Mouse (Mus musculus) adrenal gland, adult 8-10 months (tissue): ENCODE measurements around the gene Wdr1. TPM values are rescaled to one million over a fixed set of nuclear protein-coding genes. Genes with fewer than 3 reads are reported as not detected.
"Not testable (repeated sequence)": the region's sequence is repeated elsewhere in the genome, so short reads cannot be mapped to it uniquely, and the experiment has no call there.

ENCODE experiments used
- DNase-seq: peaks from one replicate; pipeline ENCODE4 v3.0.0; 2022
- total RNA-seq, 4 experiments: library from RNA; stranded (reverse); gene quantifications; 2 replicates each; pipeline ENCODE4 v1.2.4; 2022

Gene Wdr1
- 100 to 1,000 TPM; 119 to 140 (median 124) TPM for total RNA-seq

DNA sequence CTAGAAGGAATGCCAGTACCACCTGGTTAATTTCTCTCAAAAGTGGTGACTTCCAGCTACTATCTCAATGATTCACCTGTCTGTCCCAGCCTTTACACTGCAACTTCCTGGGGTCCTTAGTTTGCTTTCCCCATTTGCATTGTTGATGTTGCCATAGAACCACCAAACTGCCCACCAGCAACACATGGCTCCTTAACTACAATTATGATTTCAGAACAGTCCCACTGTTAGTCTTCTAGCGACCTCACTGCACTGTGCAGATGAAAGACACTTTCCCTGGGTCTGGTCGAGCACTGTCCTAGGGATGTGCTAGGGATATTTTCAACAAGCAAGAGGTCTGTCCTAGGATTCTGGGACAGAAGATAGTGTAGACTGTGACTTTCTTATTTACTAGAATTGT is at the start of gene Wdr1:
Wdr1 (minus strand) TSS at position 101 of the 400 bp plus-strand sequence.
- no peak for DNase-seq

- DNase-seq, result peak; percentile 31
Observed at GRCm38 (mm10) chr5:38611118-38611517, 48.1 kb upstream of the Wdr1 start.

- DNase-seq, result not testable (repeated sequence)
Observed at GRCm38 (mm10) chr5:38608219-38608618, 45.2 kb upstream of the Wdr1 start.

DNA sequence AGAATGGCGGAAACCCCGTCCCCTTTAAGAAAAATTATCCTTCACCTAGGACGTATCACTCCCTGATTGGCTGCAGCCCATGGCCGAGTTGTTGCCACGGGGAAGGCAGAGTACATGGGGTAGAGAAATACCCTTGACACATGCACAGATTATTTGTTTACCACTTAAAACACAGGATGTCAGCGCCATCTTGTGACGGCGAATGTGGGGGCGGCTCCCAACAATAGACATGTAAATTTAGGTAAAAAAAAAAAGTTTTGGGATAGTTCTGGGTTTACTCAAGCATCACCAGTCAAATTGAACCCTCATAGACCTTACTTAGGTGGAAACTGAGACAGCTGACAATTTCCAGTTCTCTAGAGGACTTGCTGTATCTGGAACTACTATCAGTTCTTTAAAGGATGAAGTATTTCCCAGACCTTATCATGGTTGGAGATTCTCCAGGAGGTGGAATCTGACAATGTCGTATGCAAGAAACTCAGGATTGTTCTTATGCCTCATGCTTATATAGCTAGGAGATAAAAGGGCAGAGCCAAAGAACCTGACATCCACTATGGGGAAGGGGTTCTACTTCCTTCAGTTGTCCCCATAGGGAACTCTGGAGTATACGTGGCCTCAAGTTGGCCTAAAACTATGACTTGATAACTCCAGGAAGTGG is 35.8 kb upstream of the Wdr1 start:
- DNase-seq, result no peak

GRCm38 (mm10) chr5:38588924-38589323 is 25.9 kb upstream of the Wdr1 start:
- no peak for DNase-seq

- DNase-seq, result no peak
Observed at GRCm38 (mm10) chr5:38585450-38585849, 22.4 kb upstream of the Wdr1 start.

GRCm38 (mm10) chr5:38583026-38583425 is 20.0 kb upstream of the Wdr1 start:
- no peak for DNase-seq

- DNase-seq, result no peak
Observed at GRCm38 (mm10) chr5:38580703-38581102, 17.7 kb upstream of the Wdr1 start.

DNA sequence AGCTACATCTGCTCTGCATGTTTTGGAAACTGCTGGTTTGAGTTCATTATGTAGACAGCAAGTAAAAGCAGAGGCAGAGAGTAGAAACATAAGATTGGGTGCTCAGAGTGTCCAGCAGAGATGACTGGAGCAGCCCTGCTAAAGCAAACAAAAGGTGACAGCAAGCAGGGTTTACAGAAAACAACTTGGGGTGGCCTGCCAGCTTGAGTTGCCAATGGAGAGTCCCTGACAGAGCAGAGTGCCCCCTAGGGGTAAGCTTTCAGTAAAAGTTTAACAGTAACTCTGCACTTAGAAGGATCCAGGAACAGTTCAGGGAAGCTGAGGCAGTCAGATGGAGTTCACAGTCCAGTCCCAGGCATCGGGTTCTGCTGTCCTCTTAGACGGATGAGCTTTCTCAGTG is 7.9 kb upstream of the Wdr1 start:
- no peak for DNase-seq

DNA sequence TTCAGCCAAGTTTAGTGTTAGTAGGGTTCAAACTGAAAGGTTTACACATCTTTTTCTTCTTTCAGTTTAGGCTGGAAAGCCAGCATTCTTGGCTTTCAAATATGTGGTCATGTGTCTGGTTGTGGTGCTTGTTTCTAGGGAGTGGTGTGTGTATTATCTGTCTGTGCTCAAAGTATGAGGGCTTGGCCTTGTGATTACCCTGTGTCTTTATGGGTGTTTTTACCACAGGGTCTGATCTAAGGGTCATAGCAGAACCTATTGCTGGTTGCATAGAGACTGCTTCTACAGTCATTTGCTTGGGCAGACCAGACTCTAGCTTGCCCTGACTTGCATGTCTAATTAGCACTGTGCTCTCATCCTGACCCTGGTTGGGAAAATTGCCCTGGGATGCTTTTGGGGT is 5.6 kb upstream of the Wdr1 start:
- no peak for DNase-seq

DNA sequence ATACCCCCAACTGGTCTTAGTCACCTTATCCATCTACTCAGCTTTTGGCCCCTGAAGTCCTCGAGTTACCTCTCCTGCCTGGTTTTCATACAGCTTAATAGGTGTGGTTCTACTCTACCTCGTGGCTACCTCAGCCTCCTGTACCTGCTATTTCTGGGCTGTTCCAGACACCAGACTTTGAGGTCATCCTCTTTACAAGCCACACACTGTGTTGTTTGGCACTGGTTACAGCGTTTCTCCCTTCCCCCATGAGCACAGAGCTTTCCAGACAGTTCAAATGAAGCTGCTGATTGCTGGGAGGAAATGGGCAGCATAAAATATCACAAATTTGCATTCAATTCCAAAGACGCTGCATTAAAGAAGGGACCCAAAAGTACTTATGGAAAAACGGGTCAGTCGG is 1.8 kb upstream of the Wdr1 start:
- DNase-seq, result no peak

DNA sequence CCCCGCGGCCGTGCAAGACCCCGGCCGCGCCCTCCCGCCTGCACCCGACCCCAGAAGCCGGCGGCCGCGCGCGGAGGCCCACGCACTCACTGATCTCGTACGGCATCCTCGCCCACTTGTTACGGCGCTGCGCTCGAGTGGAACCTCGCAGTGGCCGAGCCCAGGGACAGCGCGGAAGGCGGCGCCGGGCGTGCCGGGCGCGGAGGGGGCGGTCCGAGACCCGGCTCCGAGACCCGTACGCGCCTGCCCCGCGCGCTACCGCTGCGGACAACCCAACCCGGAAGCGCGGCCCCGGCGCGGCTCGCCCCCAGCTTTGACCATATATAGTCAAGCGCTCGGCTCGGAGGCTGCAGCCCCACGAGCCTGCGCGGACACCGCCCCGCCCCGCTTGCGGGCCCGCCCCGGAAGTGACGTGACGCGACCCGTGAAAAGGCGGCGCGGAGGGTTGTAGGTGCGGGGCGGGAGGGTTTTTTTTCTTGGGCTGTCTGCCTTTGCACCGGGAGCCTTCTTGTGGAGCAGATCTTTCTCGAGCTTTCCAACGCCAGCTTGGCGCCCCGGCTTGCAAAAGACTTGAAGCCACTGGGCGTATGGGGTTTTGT is 1.5 kb downstream of the Wdr1 start:
- peak; percentile 98 for DNase-seq

DNA sequence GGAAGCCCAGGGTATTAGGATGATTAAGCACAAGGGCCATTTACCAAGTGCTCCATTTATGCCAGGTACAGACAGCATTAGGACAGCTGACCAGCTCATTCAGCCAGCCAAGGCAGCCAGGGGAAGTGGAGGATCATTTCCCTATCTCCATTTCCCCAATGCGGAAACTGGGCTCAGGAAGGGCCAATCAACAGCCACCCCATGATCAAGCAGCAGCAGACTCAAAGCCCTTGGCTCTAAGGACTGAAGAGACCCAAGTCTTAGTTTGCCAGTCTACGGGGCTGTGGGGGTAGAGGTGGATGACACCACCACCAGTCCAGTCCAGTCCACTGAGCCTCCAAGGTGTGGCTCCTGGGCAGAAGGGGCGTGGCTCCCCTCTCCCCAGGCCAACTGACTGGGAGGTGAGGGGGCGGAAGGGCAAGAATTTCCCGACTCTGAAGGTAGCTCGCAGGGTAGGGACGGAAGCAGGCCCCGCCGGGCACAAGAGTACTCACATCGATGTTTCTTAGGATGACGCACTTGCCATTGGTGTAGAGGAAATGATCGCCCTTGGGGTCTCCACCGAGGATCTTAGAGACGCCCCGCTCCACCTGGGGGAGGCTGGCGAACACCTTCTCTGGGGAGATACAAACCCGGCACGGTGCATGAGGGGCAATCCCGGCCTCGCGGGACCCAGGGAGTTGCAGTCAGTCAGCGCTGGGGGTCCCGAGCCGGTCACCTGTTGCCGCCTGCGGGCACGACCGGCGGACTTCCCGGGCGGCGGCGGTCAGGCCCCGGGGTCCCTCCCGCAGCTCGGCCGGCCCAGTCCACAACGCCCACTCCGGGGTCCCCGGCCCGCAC is 2.2 kb downstream of the Wdr1 start:
- DNase-seq, result peak; percentile 44

DNA sequence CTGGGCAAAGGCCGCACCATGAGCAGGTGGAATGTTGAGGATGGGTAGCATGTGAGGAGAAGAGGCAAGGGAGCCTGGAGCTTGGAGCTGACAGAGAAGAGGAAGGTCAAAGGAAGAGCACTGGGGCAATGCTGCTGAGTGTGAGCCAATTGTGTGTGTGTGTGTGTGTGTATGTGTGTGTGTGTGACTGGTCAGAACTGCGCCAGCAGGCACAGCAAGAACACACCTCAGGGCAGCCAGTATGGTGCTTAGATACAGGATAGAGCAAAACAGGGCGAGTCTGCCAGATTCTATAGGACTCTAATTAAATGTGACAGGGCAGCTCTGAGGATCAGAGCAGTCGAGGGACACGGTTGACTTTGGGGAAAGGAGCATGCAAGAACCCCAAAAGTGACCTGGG is 4.2 kb downstream of the Wdr1 start:
- DNase-seq, result no peak

DNA sequence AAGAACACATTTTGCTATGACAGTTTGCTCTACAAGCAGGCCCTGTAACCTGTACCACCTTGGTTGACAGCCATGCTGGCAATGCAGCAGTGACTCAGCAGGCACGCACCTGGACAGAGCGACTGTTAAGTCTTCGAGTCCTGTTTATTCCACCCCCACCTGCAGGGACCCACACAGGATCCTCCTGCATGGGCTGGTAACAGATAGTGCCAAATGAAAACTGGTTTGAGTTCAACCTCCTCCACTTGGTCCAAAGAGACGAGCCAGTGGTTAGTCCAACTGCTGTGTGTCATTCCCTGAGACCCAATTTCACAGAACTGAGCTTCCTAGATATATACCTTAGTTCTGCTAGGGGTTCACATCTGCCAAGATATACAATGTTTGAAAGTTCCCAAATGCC is 5.2 kb downstream of the Wdr1 start:
- no peak for DNase-seq

GRCm38 (mm10) chr5:38556406-38556805 is 6.6 kb downstream of the Wdr1 start:
- no peak for DNase-seq

- peak; percentile 42 for DNase-seq
Observed at GRCm38 (mm10) chr5:38553953-38554352, 9.1 kb downstream of the Wdr1 start.

- DNase-seq, result no peak
Observed at GRCm38 (mm10) chr5:38553491-38553890, 9.5 kb downstream of the Wdr1 start.

- no peak for DNase-seq
Observed at GRCm38 (mm10) chr5:38552615-38553014, 10.4 kb downstream of the Wdr1 start.

DNA sequence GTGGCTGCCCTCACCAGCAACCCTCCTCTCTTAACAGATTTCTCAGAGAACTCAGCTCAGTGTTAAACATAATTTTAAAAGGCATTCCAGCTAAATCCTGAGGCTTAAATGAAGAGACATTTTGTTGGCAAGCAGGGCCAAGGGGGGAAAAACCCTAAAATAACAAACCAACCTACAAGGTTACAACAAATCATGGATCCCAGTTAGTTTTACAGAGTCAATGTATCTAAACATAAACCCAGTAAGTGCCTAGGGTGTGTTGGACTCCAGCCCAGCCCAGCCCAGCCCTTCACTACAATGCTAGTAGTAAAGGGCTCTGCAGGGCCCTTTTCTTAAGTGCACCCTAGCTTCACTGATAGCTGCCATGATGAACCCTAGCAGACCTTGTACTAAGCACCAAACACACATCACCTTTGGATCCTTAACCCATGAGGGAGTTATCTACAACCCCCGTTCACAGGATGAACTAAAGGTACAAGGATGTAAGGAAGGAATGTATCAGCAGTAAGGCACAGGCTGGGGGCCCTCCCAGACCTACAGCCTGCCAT is 12.7 kb downstream of the Wdr1 start:
- DNase-seq, result no peak

DNA sequence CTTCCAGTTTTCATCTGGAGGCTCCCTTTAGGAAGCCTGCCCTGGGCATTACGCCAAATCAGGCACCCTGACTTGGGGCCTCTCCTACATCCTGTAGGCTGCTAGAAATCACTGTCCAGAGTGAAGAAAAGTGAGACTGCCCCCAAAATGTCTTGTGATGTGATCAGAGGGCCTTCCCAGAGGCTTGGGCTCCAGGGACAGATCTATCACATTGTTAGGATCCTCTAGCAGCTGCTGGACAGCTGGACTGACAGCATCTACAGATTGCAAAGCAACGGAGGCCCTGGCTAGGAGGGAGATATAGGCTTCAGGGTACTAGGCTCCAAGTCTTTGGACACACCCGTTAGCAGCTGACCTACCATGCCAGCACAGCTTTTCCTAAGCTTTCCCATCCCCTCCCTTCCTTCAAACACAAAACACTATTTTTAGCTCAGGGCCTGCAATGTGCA is 13.5 kb downstream of the Wdr1 start:
- DNase-seq, result no peak

DNA sequence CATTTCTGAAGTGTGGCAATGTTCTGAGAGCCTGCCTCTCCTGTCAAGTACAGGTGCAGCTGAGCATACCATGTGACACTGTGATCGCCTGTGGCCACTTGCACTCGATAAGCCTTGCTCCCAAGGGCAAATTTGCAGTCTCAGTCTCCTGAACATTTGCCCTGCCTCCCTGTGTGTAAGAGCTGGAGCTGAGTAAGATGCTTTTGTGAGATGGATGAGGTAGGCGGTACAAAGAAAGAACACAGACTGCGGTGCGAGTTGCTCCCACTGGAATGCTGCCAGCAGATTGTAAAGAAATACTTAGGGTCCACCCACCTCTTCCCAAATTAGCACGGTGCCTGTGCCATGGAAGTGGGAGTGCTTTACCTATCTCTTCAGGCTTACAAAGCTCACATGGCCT is 15.6 kb downstream of the Wdr1 start:
- DNase-seq, result no peak
